Mouse (Mus musculus) 416B (cell line): Measurements from ENCODE around the gene Mycbp2.
A peak's percentile ranks its signal among the peaks of the same experiment; 100 is the strongest.

ENCODE experiments used
- DNase-seq: peaks from one replicate; pipeline ENCODE4 v3.0.0; 2011; ENCODE audit warnings: low read depth

Gene Mycbp2

DNA sequence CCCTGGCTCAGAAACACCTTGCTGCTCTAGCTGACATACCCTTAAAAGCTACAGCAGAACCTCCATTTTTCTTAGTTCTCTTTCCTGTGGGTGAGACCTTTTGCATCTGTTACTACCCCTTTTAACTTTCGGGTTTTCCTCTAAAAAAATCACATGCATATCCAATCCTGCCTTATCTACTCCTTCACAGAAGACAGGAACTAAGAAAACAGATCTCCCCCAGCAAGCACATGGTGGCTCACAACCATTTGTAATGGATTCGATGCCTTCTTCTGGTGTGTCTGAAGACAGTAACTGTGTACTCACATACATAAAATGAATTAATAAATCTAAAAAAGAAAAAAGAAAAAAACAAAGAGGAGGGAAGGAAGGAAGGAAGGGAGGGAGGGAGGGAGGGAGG lies 87.9 kb downstream of the Mycbp2 start:
- no peak for DNase-seq

DNA sequence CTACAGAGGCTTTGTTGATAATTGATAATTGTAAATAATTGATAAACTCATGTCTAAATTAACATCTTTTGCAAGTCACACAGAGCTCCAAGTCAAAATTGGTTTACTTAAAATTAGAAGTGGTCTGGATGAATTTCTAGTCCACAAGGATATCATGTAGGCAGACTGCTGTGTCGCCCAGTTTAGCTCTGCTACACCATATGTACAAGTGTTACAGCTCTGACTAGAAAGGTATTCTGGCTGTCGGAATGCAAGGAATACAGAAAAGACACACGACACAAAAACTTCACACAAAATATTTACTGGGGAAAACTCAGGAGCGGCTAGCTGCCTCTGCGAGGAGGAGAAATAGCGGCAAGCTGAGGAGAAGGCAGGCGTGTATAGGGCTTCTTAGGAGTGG lies 89.7 kb downstream of the Mycbp2 start:
- no peak for DNase-seq

DNA sequence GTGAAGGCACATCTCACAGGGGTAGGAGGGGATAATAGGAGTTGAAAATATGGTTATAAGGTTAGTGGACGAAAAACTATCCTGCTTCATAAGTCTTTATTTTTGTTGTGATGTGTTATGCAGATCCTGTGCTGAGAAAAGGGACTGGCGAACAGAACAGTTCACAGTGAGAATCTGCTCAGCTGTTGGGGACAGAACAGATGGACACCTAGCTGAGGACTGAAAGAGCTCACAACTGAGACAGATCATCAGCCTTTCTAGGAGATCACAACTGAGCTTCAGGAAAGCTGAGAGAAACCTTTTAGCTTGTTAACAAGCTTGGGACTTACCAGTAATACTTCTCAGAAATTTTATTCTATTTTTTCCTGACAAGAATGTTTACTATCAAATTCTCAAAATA lies 92.3 kb downstream of the Mycbp2 start:
- DNase-seq: no peak

DNA sequence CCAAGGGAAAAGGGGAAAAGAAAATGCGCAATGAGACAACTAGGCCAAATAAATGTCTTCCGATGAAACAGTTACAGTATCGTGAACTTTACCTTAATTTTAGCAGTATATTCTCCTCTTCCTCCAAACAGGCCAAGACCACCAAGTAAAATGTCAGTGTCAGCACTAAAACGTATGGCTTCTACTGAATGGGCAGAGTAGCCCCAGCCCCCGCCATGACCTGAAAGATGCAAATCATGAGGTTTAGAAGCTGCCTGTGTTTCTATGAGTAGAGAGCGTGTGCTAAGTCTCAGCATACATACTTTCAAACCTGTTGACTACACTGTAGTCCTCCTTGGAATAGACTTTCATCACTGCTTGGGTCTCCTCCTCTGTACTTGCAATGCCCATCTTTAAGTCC lies 104.6 kb downstream of the Mycbp2 start:
- DNase-seq: no peak

DNA sequence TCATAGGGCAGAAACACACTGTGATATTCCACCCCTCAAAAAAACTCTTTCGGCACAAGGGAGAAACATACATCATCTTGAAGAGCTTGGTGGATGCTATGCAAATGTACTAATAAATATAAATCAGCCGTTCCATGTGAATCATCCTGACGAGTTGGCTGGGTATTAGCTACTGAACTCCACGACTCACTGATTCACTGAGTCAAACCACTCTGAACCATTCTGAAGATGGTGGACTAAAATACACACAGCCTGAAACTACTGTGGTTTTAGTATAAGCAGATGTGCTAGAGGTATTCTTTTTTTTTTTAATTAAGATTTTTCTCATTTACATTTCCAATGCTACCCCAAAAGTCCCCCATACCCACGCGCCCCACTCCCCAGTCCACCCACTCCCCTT lies 111.8 kb downstream of the Mycbp2 start:
- no peak for DNase-seq

DNA sequence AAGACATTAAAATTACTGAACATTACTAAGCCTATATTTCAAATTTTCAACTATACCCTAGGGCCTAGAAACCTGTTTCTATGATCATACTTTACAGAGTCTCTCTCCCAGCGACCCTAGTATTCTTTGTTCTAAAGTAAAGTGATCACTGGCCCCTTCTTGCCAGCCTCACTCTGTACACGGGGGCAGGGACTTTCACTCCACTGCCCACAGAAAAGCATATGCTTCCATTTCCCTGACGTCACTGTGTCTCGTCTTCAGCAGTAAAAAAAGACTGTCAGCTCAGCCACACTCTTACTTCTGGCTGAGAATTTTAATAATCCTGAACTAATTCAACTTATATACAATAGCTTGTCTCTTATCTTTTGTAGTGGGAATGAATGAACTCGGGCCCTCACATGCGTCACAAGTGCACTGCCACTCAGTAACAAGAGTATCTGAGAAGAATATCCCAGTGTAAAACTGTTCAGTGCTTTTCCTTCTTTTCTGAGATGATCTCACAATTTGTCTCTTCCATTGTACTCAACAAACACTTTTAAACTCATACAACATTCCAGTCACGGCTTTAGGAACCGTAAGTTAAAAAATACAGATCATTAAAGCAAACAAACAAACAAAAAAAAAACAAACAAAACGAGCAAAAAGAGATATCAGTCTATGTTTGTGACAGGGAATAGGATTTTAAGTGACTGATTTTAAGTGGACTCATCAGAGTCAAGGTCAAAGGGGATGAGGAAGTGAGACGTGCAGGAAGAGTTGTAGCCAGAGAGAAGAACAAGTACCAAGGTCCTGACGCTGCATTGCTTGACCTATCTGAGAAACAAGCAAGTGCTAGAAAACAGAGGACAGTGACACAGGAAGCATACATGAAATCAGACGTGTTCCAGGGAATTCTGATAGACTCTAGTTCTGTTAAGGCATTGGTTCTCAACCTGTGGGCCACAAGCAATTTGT lies 112.7 kb downstream of the Mycbp2 start:
- DNase-seq: no peak

DNA sequence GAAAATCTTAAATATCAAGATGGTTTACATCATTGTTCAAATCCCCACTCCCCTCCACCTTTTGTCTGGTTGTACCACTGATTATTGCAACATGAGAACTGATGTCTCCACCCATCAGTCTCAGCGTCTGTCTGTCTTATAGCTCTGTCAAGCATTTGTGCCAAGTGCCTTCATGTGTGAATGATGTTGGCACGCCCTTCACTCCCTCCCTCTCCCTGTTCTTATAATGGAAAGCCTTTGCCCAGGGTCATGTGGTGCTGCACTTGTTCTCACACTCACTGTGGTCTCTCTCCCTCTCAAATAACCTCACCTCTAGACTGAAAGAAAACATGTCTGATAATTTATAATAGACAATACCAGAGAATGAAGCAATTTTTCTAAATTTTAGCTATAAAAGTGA lies 124.3 kb downstream of the Mycbp2 start:
- no peak for DNase-seq

DNA sequence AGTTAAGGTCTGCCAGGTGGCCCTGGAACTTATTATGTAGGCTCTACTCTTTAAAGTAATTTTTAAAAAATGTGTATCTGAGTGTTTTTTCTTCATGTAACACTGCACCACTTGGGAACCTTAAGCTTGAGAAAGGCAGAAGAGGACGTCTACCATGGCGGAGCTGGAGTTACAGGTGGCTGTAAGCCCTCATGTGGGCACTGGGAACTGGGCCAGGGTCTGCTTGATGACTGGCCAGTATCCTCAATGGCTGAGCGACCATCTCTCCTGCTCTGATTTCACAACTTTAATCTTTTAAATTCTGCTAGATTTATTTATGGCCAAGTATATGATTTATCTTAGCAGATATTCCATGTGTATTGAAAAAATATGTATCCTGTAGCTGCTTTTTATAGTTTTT lies 124.9 kb downstream of the Mycbp2 start:
- no peak for DNase-seq

DNA sequence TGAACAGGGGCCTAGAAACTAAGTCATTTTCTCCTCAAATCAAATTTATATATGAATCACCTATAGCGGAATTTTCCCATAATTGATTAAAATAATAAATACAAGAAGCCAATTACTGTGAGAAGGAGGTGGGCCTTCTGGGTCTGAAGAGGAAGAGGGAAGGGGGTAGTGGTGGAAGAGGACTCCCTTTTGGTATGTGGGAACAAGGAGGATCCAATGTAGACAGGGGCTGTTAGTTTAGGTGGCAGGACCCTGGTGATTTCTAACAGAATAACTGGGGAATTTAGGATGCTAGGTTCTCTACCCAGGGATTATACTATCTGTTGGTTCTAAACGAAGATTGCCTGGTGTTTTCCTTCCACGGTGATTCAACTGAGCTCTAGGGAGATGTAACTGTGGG lies 130.3 kb downstream of the Mycbp2 start:
- no peak for DNase-seq

DNA sequence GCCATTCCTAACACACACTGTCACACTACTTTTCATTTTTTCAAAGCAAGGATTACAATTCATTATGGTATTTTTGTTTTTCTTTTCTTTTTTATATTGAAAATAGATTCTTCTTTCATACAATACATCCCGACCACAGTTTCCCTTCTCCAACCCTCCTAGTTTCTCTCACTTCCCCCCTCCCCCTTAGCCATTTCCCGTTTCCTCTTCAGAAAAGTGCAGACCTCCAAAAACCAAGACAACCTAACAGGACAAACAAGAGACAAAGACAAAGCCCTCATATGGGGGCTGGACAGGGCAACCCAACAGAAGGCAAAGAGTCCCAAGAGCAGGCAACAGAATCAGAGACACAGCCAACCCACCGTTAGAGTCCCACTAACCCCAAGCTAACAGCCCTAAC lies 160.0 kb downstream of the Mycbp2 start:
- no peak for DNase-seq

DNA sequence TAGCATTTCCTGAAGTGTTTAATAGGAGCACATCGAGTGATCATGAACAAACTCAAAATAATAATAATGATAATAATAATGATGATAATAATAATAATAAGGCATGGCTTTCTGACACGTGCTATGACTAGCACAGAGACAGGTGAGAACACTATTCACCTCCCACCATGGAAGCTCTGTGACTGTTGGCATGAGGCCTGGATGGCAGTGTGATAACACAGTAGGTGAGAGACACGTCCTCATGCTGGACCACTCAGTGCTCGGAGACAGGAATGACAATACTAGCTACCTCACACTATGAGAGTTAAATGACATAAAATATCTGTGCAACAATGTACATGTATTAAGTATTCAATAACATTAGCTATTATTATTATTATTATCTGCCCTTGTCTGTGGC lies 160.5 kb downstream of the Mycbp2 start:
- no peak for DNase-seq

DNA sequence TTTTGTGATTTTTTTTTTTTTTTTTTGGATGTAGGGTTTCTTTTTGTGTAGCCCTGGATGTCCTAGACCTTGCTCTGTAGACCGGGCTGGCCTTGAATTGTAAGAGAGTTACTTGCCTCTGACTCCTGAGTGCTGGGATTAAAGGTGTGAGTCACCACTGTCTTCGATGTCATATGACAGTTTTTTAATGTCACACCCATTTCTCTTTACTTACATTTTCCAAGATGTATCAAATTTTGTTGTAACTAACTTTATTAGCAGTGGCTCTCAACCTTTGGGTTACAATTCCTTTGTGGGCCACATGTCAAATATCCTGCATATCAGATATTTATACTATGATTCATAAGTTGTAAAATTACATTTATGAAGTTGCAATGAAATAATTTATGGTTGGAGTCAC lies 166.5 kb downstream of the Mycbp2 start:
- peak; percentile 46 for DNase-seq

DNA sequence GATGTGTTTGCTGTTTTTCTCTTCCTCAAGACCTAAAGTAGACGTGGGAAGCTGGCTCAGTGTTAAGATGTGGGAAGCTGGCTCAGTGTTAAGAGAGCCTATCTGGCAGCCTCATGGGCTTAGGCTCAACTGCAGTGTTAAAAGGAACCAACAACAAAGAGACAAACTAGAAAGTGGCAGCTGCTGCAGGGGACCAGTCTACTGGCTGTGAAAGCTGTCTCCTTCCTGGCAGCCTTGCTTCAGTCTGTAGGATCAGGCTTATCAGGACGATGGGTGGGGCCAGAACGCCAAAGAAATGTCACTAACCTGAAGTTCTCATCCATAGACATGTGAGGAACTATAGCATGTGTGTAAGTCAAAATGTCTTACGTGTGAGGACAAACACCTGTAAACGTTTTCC lies 183.7 kb downstream of the Mycbp2 start:
- no peak for DNase-seq

DNA sequence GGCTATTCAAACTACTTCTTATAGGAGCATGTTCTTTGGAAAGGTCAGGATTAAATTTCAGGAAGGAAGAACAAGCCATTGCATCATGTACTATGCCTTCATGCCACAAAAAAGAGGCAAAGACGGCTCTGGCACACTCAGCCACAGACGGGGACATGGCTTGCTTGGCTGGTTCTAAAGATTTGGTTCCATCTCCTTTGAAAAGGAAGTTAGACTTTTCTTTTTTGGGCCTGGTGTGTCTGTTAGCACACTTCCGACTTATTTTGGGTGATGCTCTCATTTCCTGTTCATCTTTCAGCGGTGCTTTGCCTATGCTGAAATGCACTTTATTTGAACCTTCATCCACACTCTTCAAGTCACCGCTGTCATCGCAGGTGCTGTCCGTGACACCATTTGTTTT lies 190.9 kb downstream of the Mycbp2 start:
- DNase-seq: peak; percentile 54

DNA sequence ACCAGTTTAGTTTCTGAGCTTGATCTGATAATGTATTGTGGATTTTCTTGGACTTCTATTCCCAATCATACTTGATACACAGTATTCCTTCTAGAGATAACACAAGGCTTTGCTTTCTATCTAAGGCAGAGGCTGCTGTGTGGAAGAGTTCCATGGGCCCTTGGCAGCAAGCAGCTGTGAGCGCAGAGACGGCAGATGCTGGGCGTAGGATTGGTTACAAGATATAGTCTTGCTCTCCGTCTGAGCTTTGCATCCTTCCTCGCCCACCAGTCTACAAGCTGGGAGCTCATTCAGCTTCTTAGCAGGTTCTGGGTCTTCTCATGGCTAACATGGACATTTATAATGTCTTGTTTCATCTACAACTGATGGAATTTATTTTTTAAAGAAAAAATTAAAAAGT lies 196.5 kb downstream of the Mycbp2 start:
- DNase-seq: no peak

DNA sequence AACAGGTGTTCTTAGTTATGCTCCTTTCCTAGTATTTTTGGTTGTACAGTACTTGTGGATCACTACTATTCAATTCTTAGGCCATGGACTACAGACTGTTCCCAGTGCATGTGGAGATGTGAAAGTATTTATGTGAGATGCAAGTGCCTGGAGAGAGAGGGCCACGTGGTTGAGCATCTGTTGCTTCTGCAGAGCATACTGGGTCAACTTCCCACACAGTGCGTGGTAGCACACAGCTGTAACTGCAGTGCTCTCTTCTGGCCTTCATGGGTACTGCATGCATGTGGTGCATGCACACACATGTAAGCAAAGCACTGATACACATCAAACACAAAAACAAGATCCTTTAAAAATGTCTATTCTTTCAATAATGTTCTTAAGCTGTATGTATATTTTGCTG lies 214.6 kb downstream of the Mycbp2 start:
- DNase-seq: peak; percentile 58

DNA sequence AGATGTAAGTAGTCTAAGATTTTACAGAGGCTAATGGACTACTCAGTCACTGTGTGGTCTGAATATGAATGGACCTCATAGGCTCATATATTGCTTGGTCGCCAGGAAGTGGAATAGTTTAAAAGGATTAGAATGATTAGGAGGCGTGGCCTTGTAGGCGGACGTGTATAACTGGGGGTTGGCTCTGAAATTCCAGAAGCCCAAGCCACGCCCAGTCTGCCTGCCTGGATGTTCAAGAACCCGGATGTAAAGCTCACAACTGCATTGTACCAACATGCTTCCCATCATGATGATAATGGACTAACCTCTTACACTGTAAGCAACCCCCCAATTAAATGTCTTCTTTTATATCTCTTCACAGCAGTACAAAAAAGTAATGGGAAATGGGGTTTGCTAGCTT lies 220.9 kb downstream of the Mycbp2 start:
- DNase-seq: no peak

DNA sequence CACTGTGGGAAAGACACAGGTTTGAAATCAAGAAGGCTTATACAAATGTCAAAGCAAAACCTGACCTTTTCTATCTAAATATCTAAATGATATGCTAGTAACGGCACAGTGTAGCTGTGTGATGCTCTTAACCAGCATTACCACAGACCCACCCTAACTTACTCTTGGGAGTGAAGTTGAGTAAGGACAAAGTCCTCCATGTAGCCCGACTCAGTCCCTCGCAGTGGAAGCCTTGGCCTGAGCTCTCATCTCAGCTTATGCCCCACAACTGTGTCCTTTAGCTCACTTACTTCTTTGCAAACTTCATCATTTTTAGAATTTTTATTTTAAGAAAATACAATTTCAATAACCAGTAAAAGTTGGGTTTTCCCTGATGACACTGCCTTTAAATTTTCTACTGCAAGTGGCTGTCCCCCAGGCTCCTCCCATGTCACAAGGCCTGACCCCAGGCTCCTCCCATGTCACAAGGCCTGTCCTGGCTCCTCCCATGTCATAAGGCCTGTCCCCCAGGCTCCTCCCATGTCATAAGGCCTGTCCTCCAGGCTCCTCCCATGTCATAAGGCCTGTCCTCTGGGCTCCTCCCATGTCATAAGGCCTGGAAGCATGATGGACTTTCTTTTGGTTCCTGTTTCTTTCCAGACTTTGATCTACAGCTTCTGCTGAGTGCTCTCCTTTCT lies 231.5 kb downstream of the Mycbp2 start:
- DNase-seq: peak; percentile 72

DNA sequence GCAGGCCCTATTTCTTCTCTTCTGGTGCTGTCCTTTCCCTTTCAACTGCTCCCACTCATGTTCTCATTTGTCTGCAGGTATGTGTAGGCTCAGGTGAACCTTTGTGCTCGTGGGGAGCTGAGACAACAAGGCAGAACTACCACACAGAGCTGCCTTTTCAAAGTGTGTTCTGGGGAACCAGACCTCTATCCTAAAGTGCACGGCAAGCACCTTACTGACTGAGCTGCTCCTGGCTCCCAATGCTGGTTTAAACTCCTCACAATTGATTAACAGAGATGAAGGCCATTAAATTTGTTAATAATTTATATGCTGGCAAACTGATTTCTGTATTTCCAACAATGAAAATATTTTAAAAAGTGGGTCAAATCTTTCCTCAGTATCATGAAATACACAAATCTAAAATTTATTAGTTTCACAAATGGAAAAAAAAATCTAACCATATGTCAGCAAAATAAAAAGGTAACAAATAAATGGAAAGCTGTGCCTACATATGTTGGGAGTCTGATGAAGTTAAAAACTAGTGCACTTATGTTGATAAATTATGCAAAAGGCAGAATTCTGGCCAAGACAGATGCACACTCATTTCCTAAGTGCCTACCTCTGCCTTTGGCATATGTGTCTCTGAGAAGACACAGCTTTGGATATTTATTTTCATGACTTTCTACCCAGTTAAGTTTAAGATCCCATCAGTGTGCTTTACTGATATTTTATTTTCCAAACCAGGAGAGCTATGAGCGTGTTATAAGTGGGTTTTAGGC lies 233.8 kb downstream of the Mycbp2 start:
- DNase-seq: no peak

DNA sequence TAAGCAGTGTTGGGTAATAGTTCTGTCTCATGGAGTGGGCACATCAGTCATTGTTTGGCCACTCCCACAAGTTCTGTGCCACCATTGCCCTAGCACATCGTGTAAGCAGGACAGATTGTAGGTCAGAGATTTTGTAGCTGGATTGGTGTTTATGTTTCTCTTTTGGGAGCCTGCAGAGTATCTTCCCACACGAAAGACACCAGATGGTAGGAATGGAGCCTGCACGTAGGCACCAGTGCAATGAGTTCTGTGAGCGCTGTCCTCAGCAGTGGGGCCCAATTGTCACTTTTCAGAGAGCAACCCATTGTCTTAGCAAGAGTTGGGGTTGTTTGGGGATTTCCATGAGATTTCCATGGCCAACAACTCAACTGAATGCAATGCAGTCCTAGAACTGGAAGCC lies 236.6 kb downstream of the Mycbp2 start:
- peak; percentile 27 for DNase-seq

DNA sequence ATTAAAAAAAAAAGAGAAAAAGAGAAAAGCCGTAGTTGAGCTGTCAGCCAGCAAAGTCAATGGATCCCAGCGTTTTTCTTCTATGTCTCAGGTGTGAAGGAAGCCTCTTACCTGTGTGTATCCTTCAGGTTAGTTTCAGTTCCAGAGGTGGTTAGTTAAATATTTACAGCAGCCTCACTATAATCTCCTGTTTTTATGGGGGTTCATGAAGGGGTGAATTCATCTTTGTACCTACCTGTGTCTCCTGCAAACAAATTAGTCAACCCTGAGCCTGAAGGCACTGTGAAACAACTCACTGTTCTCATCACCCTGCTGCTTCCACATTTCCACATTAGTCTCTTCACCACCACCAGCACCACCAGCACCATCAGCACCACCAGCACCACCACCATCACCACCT lies 240.3 kb downstream of the Mycbp2 start:
- no peak for DNase-seq

DNA sequence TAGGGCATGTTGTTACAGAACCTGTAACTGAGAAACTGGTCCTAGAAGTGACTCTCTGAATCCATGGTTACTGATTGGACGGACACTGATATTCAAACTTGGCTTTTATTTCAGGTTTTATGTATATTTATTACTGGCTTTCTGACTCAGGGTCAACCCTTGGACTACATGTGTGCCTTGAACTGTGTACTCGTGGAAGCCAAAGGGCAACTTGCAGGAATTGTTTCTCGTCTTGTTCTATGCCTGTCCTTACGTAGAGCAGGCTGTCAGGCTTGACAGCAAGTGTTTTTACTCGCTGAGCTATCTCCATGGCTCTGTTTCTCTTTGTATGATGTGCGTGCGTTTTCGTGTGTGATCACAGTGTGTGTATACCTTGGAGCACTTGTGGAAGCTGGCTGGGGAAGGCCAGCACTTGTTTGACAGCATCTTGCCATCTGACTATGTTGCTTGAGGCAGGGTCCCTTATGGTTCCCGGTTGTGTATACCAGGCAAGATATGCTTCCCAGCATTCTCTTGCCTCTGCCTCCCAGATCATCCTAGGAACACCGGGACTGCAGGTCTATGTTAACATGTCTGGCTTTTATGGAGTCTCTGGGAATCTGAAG lies 243.8 kb downstream of the Mycbp2 start:
- DNase-seq: no peak
